Mouse (Mus musculus): ENCODE measurements around the gene Krtdap.
"Not testable (repeated sequence)": the region's sequence is repeated elsewhere in the genome, so short reads cannot be mapped to it uniquely, and the experiment has no call there.

Krtdap gene

GRCm38 (mm10) chr7:30790141-30790540 is 2.4 kb downstream of the Krtdap start:
- no peak for DNase-seq

GRCm38 (mm10) chr7:30791921-30792320 is 4.2 kb downstream of the Krtdap start:
- DNase-seq: no peak

- no peak for DNase-seq
Measured at GRCm38 (mm10) chr7:30794921-30795320, 7.2 kb downstream of the Krtdap start.

- DNase-seq: no peak
Measured at GRCm38 (mm10) chr7:30796790-30797189, 9.1 kb downstream of the Krtdap start.

GRCm38 (mm10) chr7:30800653-30801052 is 13.0 kb downstream of the Krtdap start:
- no peak for DNase-seq

- DNase-seq: no peak
Measured at GRCm38 (mm10) chr7:30803256-30803655, 15.6 kb downstream of the Krtdap start.

GRCm38 (mm10) chr7:30804026-30804715 is 16.5 kb downstream of the Krtdap start:
- no peak for DNase-seq

GRCm38 (mm10) chr7:30805924-30806323 is 18.2 kb downstream of the Krtdap start:
- peak; percentile 40 to 54 for DNase-seq

GRCm38 (mm10) chr7:30810319-30810718 is 22.6 kb downstream of the Krtdap start:
- DNase-seq: no peak

GRCm38 (mm10) chr7:30811757-30812290 is 24.1 kb downstream of the Krtdap start:
- no peak for DNase-seq

GRCm38 (mm10) chr7:30812291-30812807 is 24.7 kb downstream of the Krtdap start:
- peak in 1 of 2 experiments; percentile 16 for DNase-seq

GRCm38 (mm10) chr7:30820131-30820530 is 32.4 kb downstream of the Krtdap start:
- DNase-seq: no peak

- no peak for DNase-seq
Measured at GRCm38 (mm10) chr7:30820854-30821445, 33.3 kb downstream of the Krtdap start.

- peak in 1 of 2 experiments; percentile 18 for DNase-seq
Measured at GRCm38 (mm10) chr7:30821532-30821931, 33.8 kb downstream of the Krtdap start.

- no peak for DNase-seq
Measured at GRCm38 (mm10) chr7:30823675-30824074, 36.0 kb downstream of the Krtdap start, which contains the start of gene Ffar2. TSS of gene Ffar2 (minus strand) at chr7:30823775.

- DNase-seq: no peak
Measured at GRCm38 (mm10) chr7:30824306-30824705, 36.6 kb downstream of the Krtdap start.

- no peak for DNase-seq
Measured at GRCm38 (mm10) chr7:30826660-30827059, 39.0 kb downstream of the Krtdap start.

- not testable (repeated sequence) for DNase-seq
Measured at GRCm38 (mm10) chr7:30828871-30829270, 41.2 kb downstream of the Krtdap start.

- DNase-seq: no peak
Measured at GRCm38 (mm10) chr7:30829428-30829827, 41.7 kb downstream of the Krtdap start.

GRCm38 (mm10) chr7:30832261-30832660 is 44.6 kb downstream of the Krtdap start:
- no peak for DNase-seq

GRCm38 (mm10) chr7:30832684-30833083 is 45.0 kb downstream of the Krtdap start:
- DNase-seq: not testable (repeated sequence)

GRCm38 (mm10) chr7:30837277-30837676 is 49.6 kb downstream of the Krtdap start:
- no peak for DNase-seq

GRCm38 (mm10) chr7:30840306-30840705 is 52.6 kb downstream of the Krtdap start:
- DNase-seq: no peak

Measured in kidney, postnatal 25 days (tissue).